Mouse (Mus musculus) MEL-GATA-1-ER (cell line): Measurements from ENCODE around the gene Tas2r119.

Experiments
- DNase-seq: peaks from one replicate; pipeline ENCODE4 v3.0.0-alpha.2; 2012; ENCODE audit warnings: low read depth; ENCODE audit errors: extremely low read depth

The Tas2r119 gene

DNA sequence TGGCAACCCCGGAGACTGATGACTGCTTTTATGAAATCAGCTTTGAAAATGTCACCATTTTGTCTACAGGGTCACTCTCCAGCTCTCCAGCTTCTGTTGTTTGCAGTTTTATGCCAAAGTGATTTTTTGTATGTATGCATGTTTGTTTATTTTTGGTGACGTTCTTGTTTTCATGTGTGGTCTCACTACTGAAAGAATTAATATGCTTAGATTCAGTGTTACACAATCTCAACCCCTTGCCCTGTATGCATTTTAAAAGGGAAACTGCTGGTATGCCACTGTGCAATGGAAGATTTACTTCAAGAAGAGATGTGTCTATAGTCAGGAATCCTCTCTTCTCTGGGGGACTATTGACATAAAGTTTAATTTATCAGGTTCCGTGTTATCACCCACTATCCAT lies 48.3 kb downstream of the Tas2r119 start:
- no peak for DNase-seq

DNA sequence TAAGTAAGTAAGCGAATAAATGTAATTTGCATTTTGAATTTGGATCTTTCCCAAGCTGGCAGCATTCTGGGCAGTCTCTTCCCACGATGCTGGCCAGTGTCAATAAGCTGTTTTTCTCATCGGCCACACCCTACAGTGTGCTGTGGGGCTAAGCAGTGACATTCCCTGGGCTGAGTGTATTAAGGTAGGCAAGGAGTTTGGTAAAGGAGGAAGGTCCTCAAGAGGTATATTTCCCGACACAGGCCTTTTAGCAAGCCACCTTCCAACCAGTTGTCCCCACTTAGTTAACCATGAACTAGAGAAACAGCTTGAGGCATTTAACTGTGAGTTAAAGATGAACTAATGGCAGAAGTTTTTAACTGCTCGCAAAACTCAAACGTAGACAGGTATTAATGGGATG lies 49.3 kb downstream of the Tas2r119 start:
- no peak for DNase-seq

GRCm38 (mm10) chr15:32226888-32227395 lies 49.9 kb downstream of the Tas2r119 start:
- no peak for DNase-seq
